Mouse (Mus musculus) forebrain, embryonic 16.5 days (tissue): Measurements from ENCODE around the gene Rhot2. TPM values are rescaled to one million over a fixed set of nuclear protein-coding genes. Genes with fewer than 3 reads are reported as not detected.

Experiments used
- ATAC-seq: fragments of 200-750 bp; cut with Nextera tagmentation; 2 replicates; pipeline ENCODE4 v1.8.0; 2017; ENCODE audit warnings: mild to moderate bottlenecking, moderate library complexity
- H3K27ac ChIP-seq: fragments of 300-500 bp; sonication (generic); 2 replicates; pipeline ENCODE4 v1.5.1; 2014; ENCODE audit warnings: low read length, control low read depth
- H3K27me3 ChIP-seq: fragments of 300-500 bp; sonication (generic); replicated peaks from 2 replicates; pipeline ENCODE4 v1.6.1; 2014; ENCODE audit warnings: low read length; ENCODE audit not compliant: control insufficient read depth, insufficient read depth
- H3K36me3 ChIP-seq: fragments of 300-500 bp; sonication (generic); 2 replicates; pipeline ENCODE4 v1.6.1; 2014; ENCODE audit not compliant: control insufficient read depth, insufficient read depth
- H3K4me1 ChIP-seq: fragments of 300-500 bp; sonication (generic); replicated peaks from 2 replicates; pipeline ENCODE4 v1.6.1; 2014; ENCODE audit warnings: low read length; ENCODE audit not compliant: control insufficient read depth, insufficient read depth
- H3K4me2 ChIP-seq: fragments of 300-500 bp; sonication (generic); 2 replicates; pipeline ENCODE4 v1.6.1; 2014; ENCODE audit warnings: mild to moderate bottlenecking, low read length, control low read depth
- H3K4me3 ChIP-seq: fragments of 300-500 bp; sonication (generic); replicated peaks from 2 replicates; pipeline ENCODE4 v1.5.1; 2014; ENCODE audit warnings: mild to moderate bottlenecking, low read length, control low read depth
- H3K9ac ChIP-seq: fragments of 300-500 bp; sonication (generic); replicated peaks from 2 replicates; pipeline ENCODE4 v1.6.1; 2014; ENCODE audit warnings: low read depth, low read length, control low read depth
- H3K9me3 ChIP-seq: fragments of 300-500 bp; sonication (generic); 2 replicates; pipeline ENCODE4 v1.6.1; 2016; ENCODE audit warnings: low read length; ENCODE audit not compliant: control insufficient read depth
- WGBS: fragments of 180-500 bp; shearing (Covaris S2); extraction: QIAGEN DNeasy Blood & Tissue Kit; methylation state at CpG from one replicate; pipeline ENCODE4 v1.1.7; 2014; 5-methylcytosine and 5-hydroxymethylcytosine counted together
- polyA plus RNA-seq: library from polyadenylated mRNA; unstranded; fragments of >200 nt; fragmentation: Nextera tagmentation; extraction: Ambion mirVana; gene quantifications from 2 replicates; pipeline ENCODE4 v1.2.1, GENCODE M21; 2015

Gene Rhot2
- polyA plus RNA-seq, 1 experiment from 2014 or later, result 20.3 TPM

DNA sequence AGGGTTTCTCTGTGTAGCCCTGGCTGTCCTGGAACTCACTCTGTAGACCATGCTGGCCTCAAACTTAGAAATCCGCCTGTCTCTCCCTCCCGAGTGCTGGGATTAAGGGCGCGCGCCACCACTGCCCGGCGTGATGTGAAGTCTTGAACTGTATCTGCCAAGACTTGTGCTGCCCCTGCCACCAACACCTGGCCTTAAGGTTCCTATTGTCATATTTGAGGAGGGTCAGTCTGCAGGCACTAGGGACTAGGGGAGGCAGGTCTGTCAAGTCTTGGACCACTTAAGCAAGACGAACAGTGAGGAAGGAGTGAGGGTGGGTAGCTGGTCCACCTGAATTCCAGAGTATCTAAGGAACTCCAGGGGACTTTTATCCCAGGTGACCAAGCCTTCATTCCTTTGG is 24.8 kb upstream of the Rhot2 start:
- Histone ChIP-seq H3K27me3 (no peaks in the 10 kb centered on the region), H3K9me3 (no peaks in the 10 kb centered on the region), H3K36me3 (no peaks in the 10 kb centered on the region), H3K27ac (no peak overlapping the region), H3K4me1 (peaks cover 18% of the 10 kb centered on the region), H3K4me2 (no peak overlapping the region), H3K4me3 (no peak overlapping the region), H3K9ac (no peak overlapping the region)
- WGBS, result 88% methylated on average over 8 of the region's 8 CpGs
- no peak for ATAC-seq

- Histone ChIP-seq H3K9me3 (no peaks in the 10 kb centered on the region), H3K4me3 (peak within 1 kb of the TSS; percentile 71), H3K36me3 (no peaks in the 10 kb centered on the region), H3K4me2 (peak within 1 kb of the TSS; percentile 98), H3K27ac (peak within 1 kb of the TSS; percentile 54; the same call in 1 of the 2 replicates), H3K9ac (peak within 1 kb of the TSS; percentile 68), H3K4me1 (peaks cover 11% of the 10 kb centered on the region), H3K27me3 (no peaks in the 10 kb centered on the region)
- WGBS, result under 1% methylated on average over 24 of the region's 24 CpGs
- peak; percentile 91 for ATAC-seq
These were observed 24.0 kb upstream of the Rhot2 start, which contains the start of gene Mcrip2 for GRCm38 (mm10) chr17:25868601-25869191. Mcrip2 (minus strand) TSS chr17:25868764.

- Histone ChIP-seq H3K36me3 (no peaks in the 10 kb centered on the region), H3K4me3 (peak overlapping the region; percentile 71), H3K9ac (peak overlapping the region; percentile 68), H3K9me3 (no peaks in the 10 kb centered on the region), H3K4me1 (peaks cover 11% of the 10 kb centered on the region), H3K4me2 (peak overlapping the region; percentile 98), H3K27ac (0 out of 2 replicates have a peak overlapping the region, but pooled peaks have one; percentile 8), H3K27me3 (no peaks in the 10 kb centered on the region)
- 1% methylated on average over 42 of the region's 42 CpGs for WGBS
- peak; percentile 49 for ATAC-seq
These were observed 23.4 kb upstream of the Rhot2 start for GRCm38 (mm10) chr17:25867836-25868600.

- H3K4me3 ChIP-seq, result peak overlapping the region; percentile 71
These were observed 22.8 kb upstream of the Rhot2 start for GRCm38 (mm10) chr17:25867509-25867835.

GRCm38 (mm10) chr17:25866172-25866571 is 21.5 kb upstream of the Rhot2 start:
- Histone ChIP-seq H3K4me3 (no peak overlapping the region), H3K9me3 (no peaks in the 10 kb centered on the region), H3K9ac (no peak overlapping the region), H3K27me3 (no peaks in the 10 kb centered on the region), H3K27ac (no peak overlapping the region), H3K36me3 (no peaks in the 10 kb centered on the region), H3K4me2 (no peak overlapping the region), H3K4me1 (peaks cover 17% of the 10 kb centered on the region)
- ATAC-seq, result no peak
- 88% methylated on average over 3 of the region's 3 CpGs for WGBS

More at GRCm38 (mm10) chr17:25867509-25867835, 22.8 kb upstream of the Rhot2 start:
- Histone ChIP-seq H3K4me2 (peak overlapping the region; percentile 98), H3K27me3 (no peaks in the 10 kb centered on the region), H3K36me3 (no peaks in the 10 kb centered on the region), H3K9me3 (no peaks in the 10 kb centered on the region), H3K4me1 (peaks cover 11% of the 10 kb centered on the region), H3K9ac (peak overlapping the region; percentile 68; the same call in 1 of the 2 replicates), H3K27ac (no peak overlapping the region)
- 13% methylated on average over 7 of the region's 7 CpGs for WGBS
- ATAC-seq, result no peak

- no peak overlapping the region for H3K4me3 ChIP-seq
- H3K9ac ChIP-seq, result no peak overlapping the region
- H3K4me1 ChIP-seq, result peaks cover 25% of the 10 kb centered on the region
- no peak overlapping the region for H3K4me2 ChIP-seq
- no peaks in the 10 kb centered on the region for H3K27me3 ChIP-seq
- H3K36me3 ChIP-seq, result no peaks in the 10 kb centered on the region
- no peak for ATAC-seq
- 93% methylated on average over 11 of the region's 11 CpGs for WGBS
- no peak overlapping the region for H3K27ac ChIP-seq
- no peaks in the 10 kb centered on the region for H3K9me3 ChIP-seq
These were observed 20.6 kb upstream of the Rhot2 start for GRCm38 (mm10) chr17:25865288-25865687.

GRCm38 (mm10) chr17:25864311-25864710 is 19.7 kb upstream of the Rhot2 start:
- Histone ChIP-seq H3K9ac (no peak overlapping the region), H3K4me2 (no peak overlapping the region), H3K27ac (no peak overlapping the region), H3K4me3 (no peak overlapping the region), H3K27me3 (no peaks in the 10 kb centered on the region), H3K9me3 (no peaks in the 10 kb centered on the region), H3K36me3 (no peaks in the 10 kb centered on the region), H3K4me1 (peaks cover 28% of the 10 kb centered on the region)
- WGBS, result 93% methylated on average over 14 of the region's 14 CpGs
- ATAC-seq, result no peak

DNA sequence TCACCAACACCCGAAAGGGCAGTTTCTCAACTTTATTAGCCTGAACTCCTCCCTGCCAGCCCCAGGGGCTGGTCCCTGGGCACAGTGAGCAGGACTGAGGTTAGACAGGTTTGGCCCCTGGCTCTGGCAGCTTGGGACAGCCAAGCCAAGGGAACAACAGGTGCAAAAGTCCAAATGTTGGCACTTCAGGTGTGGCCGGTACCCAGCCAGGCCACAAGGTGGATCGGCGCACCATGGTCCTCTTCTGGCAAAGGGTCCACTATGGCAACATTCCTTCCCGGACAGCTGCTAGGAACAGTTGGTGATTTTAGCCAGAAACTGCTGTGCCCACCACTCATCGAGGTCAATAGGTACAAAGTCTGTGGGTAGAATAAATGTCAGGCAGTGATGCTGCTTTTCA is 19.0 kb upstream of the Rhot2 start:
- Histone ChIP-seq H3K9me3 (no peaks in the 10 kb centered on the region), H3K27ac (no peak overlapping the region), H3K4me1 (peaks cover 25% of the 10 kb centered on the region), H3K36me3 (no peaks in the 10 kb centered on the region), H3K27me3 (no peaks in the 10 kb centered on the region), H3K4me3 (no peak overlapping the region), H3K4me2 (no peak overlapping the region), H3K9ac (no peak overlapping the region)
- 94% methylated on average over 6 of the region's 6 CpGs for WGBS
- no peak for ATAC-seq

DNA sequence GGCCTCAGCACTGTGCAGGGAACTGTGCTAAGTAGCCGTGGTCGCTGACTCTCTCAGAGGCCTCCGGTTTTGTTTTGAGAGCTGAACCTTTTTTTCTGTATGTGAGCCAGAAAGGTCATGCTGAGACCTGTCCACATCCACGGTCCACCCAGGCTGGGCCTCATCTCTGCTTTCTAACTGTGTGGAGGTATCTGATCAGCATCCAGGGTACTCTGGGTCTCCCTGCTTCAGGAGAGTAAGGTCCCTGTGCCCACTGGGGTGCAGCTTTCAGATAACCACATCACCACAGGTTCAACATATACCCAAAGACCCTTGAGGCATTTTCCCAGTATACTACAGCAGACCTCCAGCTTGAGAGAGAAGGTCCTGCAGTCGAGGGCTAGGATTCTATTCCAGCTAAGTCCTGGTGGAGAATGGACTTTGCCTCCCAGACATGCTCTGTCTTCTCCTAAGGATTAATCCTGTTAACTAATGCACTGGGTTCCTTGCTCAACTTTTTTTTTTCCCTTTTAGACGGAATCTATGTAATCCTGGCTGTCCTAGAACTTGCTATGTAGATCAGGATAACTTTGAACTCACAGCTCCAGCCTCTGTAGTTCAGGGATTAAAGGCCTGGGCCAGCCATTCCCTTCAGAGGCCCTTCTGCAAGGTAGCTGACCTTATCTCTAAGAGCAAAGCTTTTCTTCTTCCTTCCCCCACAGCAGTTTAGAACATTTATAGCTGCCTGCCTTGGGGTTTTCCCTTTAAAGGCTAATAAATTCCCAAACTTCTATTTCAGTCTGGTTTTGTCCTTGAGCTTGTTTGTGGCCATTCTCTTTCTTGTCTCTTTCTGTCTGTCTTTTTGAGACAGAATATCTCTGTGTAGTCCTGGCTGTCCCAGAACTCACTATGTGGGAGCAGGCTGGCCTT is 17.3 kb upstream of the Rhot2 start:
- Histone ChIP-seq H3K4me3 (peak overlapping the region; percentile 75), H3K36me3 (no peaks in the 10 kb centered on the region), H3K9ac (peak overlapping the region; percentile 72), H3K4me1 (peaks cover 16% of the 10 kb centered on the region), H3K4me2 (peak overlapping the region; percentile 90), H3K27me3 (no peaks in the 10 kb centered on the region), H3K9me3 (no peaks in the 10 kb centered on the region), H3K27ac (peak overlapping the region; percentile 80)
- 10% methylated on average over 6 of the region's 6 CpGs for WGBS
- ATAC-seq, result peak; percentile 24
